Mouse (Mus musculus) G1E (cell line): ENCODE data around the gene Bpifa1.

Experiments used
- CTCF ChIP-seq: IDR thresholded peaks from 2 replicates; pipeline ENCODE4 v1.5.1; 2012; ENCODE audit warnings: low read depth, low read length, inconsistent platforms, mixed read lengths
- POLR2AphosphoS5 ChIP-seq: IDR thresholded peaks from 2 replicates; pipeline ENCODE4 v1.6.1; 2012; ENCODE audit warnings: low read depth, low read length, inconsistent platforms; ENCODE audit not compliant: insufficient replicate concordance

- TF ChIP-seq CTCF (no peak), POLR2AphosphoS5 (no peak)
These were observed 43.1 kb downstream of the Bpifa1 start for GRCm38 (mm10) chr2:154185748-154186147.
